Mouse (Mus musculus) lung, adult 18-20 months (tissue): Measurements from ENCODE around the gene Trim50.
"Not testable (repeated sequence)": the region's sequence is repeated elsewhere in the genome, so short reads cannot be mapped to it uniquely, and the experiment has no call there.

Source experiments
- DNase-seq, 2 experiments: peaks; one replicate each; pipeline ENCODE4 v3.0.0; 2022; ENCODE audit warnings: mixed read lengths in 2 of 2

Trim50 gene

GRCm38 (mm10) chr5:135352995-135353394, at the start of gene Trim50:
Gene Trim50 (plus strand): TSS chr5:135353295.
- no peak for DNase-seq

GRCm38 (mm10) chr5:135306321-135306965, 46.7 kb upstream of the Trim50 start:
- DNase-seq = no peak

GRCm38 (mm10) chr5:135316177-135316576, 36.9 kb upstream of the Trim50 start:
- no peak for DNase-seq

- DNase-seq = no peak
Measured at GRCm38 (mm10) chr5:135319856-135320255, 33.2 kb upstream of the Trim50 start.

GRCm38 (mm10) chr5:135322197-135322596, 30.9 kb upstream of the Trim50 start:
- DNase-seq = no peak

GRCm38 (mm10) chr5:135326121-135326659, 26.9 kb upstream of the Trim50 start:
- DNase-seq = no peak

GRCm38 (mm10) chr5:135329471-135329870, 23.6 kb upstream of the Trim50 start:
- no peak for DNase-seq

- no peak for DNase-seq
Measured at GRCm38 (mm10) chr5:135330201-135330600, 22.9 kb upstream of the Trim50 start.

- no peak for DNase-seq
Measured at GRCm38 (mm10) chr5:135331161-135331560, 21.9 kb upstream of the Trim50 start.

GRCm38 (mm10) chr5:135337575-135337974, 15.5 kb upstream of the Trim50 start:
- DNase-seq = no peak

GRCm38 (mm10) chr5:135345989-135346388, 7.1 kb upstream of the Trim50 start:
- no peak for DNase-seq

- no peak for DNase-seq
Measured at GRCm38 (mm10) chr5:135346430-135346829, 6.7 kb upstream of the Trim50 start.

- DNase-seq = no peak
Measured at GRCm38 (mm10) chr5:135347511-135348011, 5.5 kb upstream of the Trim50 start.

- no peak for DNase-seq
Measured at GRCm38 (mm10) chr5:135349862-135350261, 3.2 kb upstream of the Trim50 start, which contains the start of gene Fkbp6. Gene Fkbp6 (minus strand): TSS chr5:135350044.

- no peak for DNase-seq
Measured at GRCm38 (mm10) chr5:135351606-135352005, 1.5 kb upstream of the Trim50 start.

GRCm38 (mm10) chr5:135353564-135353963, 469 bp downstream of the Trim50 start:
- no peak for DNase-seq

- no peak for DNase-seq
Measured at GRCm38 (mm10) chr5:135356090-135356489, 3.0 kb downstream of the Trim50 start.

GRCm38 (mm10) chr5:135357556-135357955, 4.5 kb downstream of the Trim50 start:
- DNase-seq = peak; percentile 31 to 41

- no peak for DNase-seq
Measured at GRCm38 (mm10) chr5:135359772-135360171, 6.7 kb downstream of the Trim50 start.

- DNase-seq = no peak
Measured at GRCm38 (mm10) chr5:135362572-135362971, 9.5 kb downstream of the Trim50 start.

GRCm38 (mm10) chr5:135363540-135363939, 10.4 kb downstream of the Trim50 start:
- DNase-seq = no peak

- no peak for DNase-seq
Measured at GRCm38 (mm10) chr5:135367841-135368240, 14.7 kb downstream of the Trim50 start.

- peak in 1 of 2 experiments; percentile 39 for DNase-seq
Measured at GRCm38 (mm10) chr5:135368312-135368711, 15.2 kb downstream of the Trim50 start.

GRCm38 (mm10) chr5:135369196-135369595, 16.1 kb downstream of the Trim50 start:
- not testable (repeated sequence) for DNase-seq
